Mouse (Mus musculus): Measurements from ENCODE around the gene Ttyh2.

Gene Ttyh2

GRCm38 (mm10) chr11:114683029-114683721 lies 7.9 kb downstream of the Ttyh2 start:
- DNase-seq, result no peak

- DNase-seq, result no peak
Observed at GRCm38 (mm10) chr11:114683722-114684621, 8.7 kb downstream of the Ttyh2 start.

- no peak for DNase-seq
Observed at GRCm38 (mm10) chr11:114684627-114685373, 9.6 kb downstream of the Ttyh2 start.

- no peak for DNase-seq
Observed at GRCm38 (mm10) chr11:114685526-114686040, 10.4 kb downstream of the Ttyh2 start.

- no peak for DNase-seq
Observed at GRCm38 (mm10) chr11:114686221-114686959, 11.2 kb downstream of the Ttyh2 start.

GRCm38 (mm10) chr11:114687574-114688188 lies 12.4 kb downstream of the Ttyh2 start:
- DNase-seq, result no peak

- DNase-seq, result no peak
Observed at GRCm38 (mm10) chr11:114688729-114689128, 13.5 kb downstream of the Ttyh2 start.

- DNase-seq, result no peak
Observed at GRCm38 (mm10) chr11:114690192-114690591, 15.0 kb downstream of the Ttyh2 start.

GRCm38 (mm10) chr11:114691454-114692182 lies 16.4 kb downstream of the Ttyh2 start:
- no peak for DNase-seq

- DNase-seq, result no peak
Observed at GRCm38 (mm10) chr11:114692601-114693000, 17.4 kb downstream of the Ttyh2 start.

GRCm38 (mm10) chr11:114693456-114693855 lies 18.2 kb downstream of the Ttyh2 start:
- DNase-seq, result no peak

GRCm38 (mm10) chr11:114694451-114694850 lies 19.2 kb downstream of the Ttyh2 start:
- no peak for DNase-seq

GRCm38 (mm10) chr11:114698496-114698895 lies 23.3 kb downstream of the Ttyh2 start:
- DNase-seq, result no peak

GRCm38 (mm10) chr11:114699511-114699910 lies 24.3 kb downstream of the Ttyh2 start:
- DNase-seq, result peak; percentile 68

- no peak for DNase-seq
Observed at GRCm38 (mm10) chr11:114702311-114702995, 27.2 kb downstream of the Ttyh2 start.

- no peak for DNase-seq
Observed at GRCm38 (mm10) chr11:114702996-114703361, 27.7 kb downstream of the Ttyh2 start.

GRCm38 (mm10) chr11:114704071-114704913 lies 29.1 kb downstream of the Ttyh2 start:
- no peak for DNase-seq

- DNase-seq, result no peak
Observed at GRCm38 (mm10) chr11:114706358-114706757, 31.1 kb downstream of the Ttyh2 start.

GRCm38 (mm10) chr11:114711393-114711792 lies 36.2 kb downstream of the Ttyh2 start:
- no peak for DNase-seq

GRCm38 (mm10) chr11:114711861-114712260 lies 36.6 kb downstream of the Ttyh2 start:
- DNase-seq, result no peak
